Mouse (Mus musculus) retina, embryonic 14.5 days (tissue): ENCODE results near the gene Coq6.
A peak's percentile ranks its signal among the peaks of the same experiment; 100 is the strongest.

Source experiments
- DNase-seq: peaks from one replicate; pipeline ENCODE4 v3.0.0-alpha.2; 2015; ENCODE audit warnings: low spot score

Coq6 gene

GRCm38 (mm10) chr12:84396947-84397679 is 35.7 kb downstream of the Coq6 start:
- no peak for DNase-seq

DNA sequence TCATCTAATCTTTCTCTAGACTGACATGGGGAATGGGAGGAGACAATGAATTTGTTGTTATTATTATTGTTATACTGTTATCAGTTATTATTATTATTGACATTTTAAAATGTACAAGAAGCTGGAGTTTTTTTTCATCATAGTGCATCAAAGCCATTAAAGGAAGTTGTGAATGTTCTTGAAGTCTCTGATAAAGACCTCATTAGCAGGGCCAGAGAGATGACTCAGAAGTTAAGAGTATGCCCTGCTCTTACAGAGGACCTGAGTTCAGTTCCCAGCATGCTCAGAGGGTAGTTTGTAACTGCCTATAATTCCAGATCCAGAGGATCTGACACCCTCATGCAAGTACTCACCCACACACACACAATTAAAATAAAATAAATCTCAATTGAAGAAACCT is 36.2 kb downstream of the Coq6 start:
- DNase-seq, result no peak

DNA sequence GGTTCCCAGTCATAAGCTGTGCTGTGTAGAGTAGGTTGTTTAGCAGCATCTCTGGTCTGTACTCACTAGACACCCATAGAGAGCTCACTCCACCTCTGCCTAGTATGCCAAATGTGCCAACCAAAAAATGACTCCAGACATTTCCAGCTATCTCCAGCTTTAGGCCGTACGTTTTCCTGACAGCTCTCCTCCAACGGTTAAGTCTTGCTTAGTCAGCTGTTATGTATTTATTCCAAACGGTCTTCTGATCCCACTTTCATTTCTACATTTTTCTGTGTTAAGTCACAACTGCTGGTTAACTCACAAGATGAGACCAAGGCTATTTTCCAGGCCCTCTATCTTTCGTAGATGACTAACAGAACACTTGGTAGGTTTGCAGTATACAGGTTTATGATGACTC is 37.2 kb downstream of the Coq6 start:
- DNase-seq, result no peak

GRCm38 (mm10) chr12:84399135-84399534 is 37.7 kb downstream of the Coq6 start:
- no peak for DNase-seq

DNA sequence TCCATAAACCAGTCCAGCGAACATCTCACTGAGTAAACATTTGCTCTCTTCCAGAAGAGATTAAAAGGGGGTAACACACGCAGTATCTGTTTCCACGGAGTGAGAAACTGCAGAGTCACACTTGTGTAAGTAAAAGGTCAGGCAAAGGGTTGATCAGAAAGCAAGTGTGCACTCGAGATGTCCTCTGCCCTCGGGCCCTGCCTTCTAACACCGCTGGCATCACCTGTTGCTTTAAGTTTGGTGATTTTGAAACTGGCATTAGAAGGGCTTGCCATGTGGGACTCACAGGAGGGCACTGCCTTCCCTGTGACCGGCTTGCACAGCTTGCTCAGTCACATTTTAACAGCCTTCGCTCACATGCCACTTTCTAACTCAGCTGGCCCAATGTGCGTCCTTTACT is 38.2 kb downstream of the Coq6 start:
- DNase-seq, result no peak

DNA sequence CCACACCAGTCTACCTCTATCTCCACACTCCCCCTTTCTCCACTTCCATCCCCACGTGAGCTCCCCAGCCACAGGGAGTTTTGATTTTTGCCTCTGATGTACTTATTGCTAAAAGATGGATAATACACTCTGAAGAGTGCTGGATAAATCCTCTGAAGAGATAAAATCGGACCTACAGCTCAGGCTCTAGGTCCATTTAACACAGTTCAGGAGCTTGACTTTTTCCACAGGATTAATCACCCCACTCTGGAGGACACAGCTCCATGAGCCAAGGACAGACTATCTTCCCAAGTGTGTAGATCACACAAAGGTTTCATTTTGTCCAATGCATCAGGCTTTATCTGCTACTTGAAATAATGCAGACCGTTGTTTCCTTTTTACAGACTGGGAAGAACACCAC is 38.6 kb downstream of the Coq6 start:
- DNase-seq, result no peak

DNA sequence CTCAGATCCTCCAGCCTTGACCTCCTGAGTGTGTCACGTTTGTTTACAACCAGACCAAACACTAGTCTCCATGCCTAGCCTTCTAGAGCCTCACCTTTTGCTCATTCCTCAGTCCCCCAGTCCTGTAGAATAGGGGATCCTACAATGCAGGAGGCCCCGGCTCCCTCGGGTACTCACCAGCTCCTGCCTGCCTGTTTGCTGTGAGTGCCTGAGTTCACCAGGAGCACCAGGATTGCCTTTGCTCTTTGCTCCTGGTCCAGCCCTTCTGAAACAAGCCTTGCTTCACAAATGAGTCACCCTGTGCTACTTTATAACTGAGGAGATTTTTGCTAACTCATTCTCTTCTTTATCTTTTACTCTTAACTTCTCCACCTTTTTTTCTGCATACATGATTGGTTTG is 39.2 kb downstream of the Coq6 start:
- no peak for DNase-seq

GRCm38 (mm10) chr12:84402923-84403322 is 41.5 kb downstream of the Coq6 start:
- DNase-seq, result no peak

- DNase-seq, result peak; percentile 79
These were observed 43.1 kb downstream of the Coq6 start for GRCm38 (mm10) chr12:84404541-84404940.

- DNase-seq, result peak; percentile 13
These were observed 45.8 kb downstream of the Coq6 start for GRCm38 (mm10) chr12:84407259-84407658.

GRCm38 (mm10) chr12:84407874-84408818 is 46.7 kb downstream of the Coq6 start:
- DNase-seq, result peak; percentile 23

DNA sequence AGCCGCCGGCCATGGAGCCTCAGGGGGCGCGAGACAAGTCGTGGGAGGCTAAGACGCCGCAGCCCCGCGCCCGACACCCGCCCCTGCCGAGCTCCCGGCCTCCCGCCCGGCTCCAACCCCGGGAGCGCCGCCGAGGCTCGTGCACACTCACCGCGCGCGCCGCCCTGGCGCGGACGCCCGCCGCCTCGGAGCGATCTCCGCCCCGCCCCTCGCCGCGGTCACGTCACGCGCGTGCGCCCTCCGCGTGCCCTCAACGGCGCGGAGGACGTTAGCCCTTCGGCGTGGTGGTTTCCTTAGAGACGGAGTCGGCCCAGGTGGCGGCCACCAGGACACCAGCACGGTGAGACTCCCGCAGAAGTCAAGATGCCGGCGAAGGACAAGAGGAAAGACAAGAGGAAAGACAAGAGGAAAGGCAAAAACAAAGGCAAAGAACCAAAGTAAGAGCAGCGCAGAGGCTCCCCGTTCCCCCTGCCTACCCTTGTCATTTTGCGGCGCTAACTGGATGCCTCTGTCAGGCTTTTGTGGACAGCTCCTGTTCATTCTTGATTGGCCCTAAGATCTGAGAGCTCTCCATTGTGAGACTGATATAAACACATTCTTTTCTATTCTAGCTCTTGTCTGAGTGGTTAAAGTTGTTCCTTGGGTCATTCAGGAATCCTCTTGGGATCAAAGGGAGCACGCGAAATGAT is 47.5 kb downstream of the Coq6 start, which contains the start of the genes Entpd5 and Bbof1:
TSS of gene Entpd5 (minus strand) at position 211 of the 689 bp plus-strand sequence.
TSS of gene Bbof1 (plus strand) at position 253 of the 689 bp plus-strand sequence.
- DNase-seq, result peak; percentile 90

DNA sequence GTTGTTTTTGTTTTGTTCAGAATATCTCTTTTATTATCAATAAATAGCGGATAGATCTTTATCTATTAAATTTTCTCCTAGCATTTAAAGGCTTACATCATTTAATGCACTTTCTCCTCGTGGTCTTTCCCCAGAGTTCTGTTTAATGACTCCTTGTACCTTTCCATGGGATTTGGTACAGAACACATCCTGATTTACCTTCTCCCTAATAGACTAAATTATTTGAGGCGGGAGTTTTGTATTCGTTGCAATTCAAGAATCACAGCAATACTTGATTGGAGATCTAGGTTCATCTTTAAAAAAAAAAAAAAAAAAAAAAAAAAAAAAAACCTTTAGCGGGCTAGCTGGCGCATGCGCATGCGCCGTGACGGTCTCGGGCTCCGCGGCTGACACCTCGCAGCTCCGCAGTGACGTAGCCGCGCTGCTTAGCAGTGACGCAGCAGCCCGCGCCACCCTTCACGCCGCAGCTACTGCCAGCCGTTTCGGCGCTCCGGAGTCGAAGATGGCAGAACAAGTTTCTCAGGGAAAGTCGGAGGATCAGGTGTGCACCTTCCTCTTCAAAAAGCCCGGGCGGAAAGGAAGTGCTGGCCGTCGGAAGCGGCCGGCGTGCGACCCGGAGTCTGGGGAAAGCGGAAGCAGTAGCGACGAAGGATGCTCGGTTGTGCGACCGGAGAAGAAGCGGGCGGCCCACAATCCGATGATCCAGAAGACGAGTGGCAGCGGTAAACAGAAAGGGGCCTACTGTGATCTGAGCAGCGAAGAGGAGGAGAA is 55.6 kb downstream of the Coq6 start, which contains the start of gene Rnf113a2:
TSS of gene Rnf113a2 (plus strand) at position 363 of the 771 bp plus-strand sequence.
- peak; percentile 88 for DNase-seq

- no peak for DNase-seq
These were observed 56.1 kb downstream of the Coq6 start for GRCm38 (mm10) chr12:84417605-84417922.
